Mouse (Mus musculus) cerebellum, adult 2 months (tissue): ENCODE measurements at regions not wholly inside any gene's neighbourhood (a gene's known extent, or its start where the extent isn't known, plus 50 kb on each side); places are given as distances from the start of the nearest gene placed in this dataset.

Experiments used
- CTCF ChIP-seq: fragments of 200-500 bp; IDR thresholded peaks from 2 replicates; pipeline ENCODE4 v1.5.1; 2011; ENCODE audit warnings: low read depth, mild to moderate bottlenecking, control low read depth, low read length, moderate library complexity, borderline replicate concordance; ENCODE audit not compliant: insufficient read depth
- POLR2A ChIP-seq: fragments of 200-500 bp; IDR thresholded peaks from 2 replicates; pipeline ENCODE4 v1.6.1; 2011; ENCODE audit warnings: low read length, control low read depth, borderline replicate concordance; ENCODE audit not compliant: insufficient read depth

- TF ChIP-seq CTCF (no peak), POLR2A (no peak)
Observed at GRCm38 (mm10) chr2:39399523-39399922, 173.3 kb upstream of the Ppp6c start.
